Mouse (Mus musculus) testis, adult 2 months (tissue): ENCODE results near the gene Adamts3. TPM values are rescaled to one million over a fixed set of nuclear protein-coding genes. Genes with fewer than 3 reads are reported as not detected.

Source experiments
- H3K27ac ChIP-seq: fragments of 200-500 bp; 2 replicates; pipeline ENCODE4 v1.5.1; 2012; ENCODE audit warnings: low read depth, low read length; ENCODE audit not compliant: control insufficient read depth, insufficient read depth
- H3K27me3 ChIP-seq: fragments of 200-500 bp; 2 replicates; pipeline ENCODE4 v1.6.1; 2012; ENCODE audit warnings: mild to moderate bottlenecking, low read length, moderate library complexity; ENCODE audit not compliant: control insufficient read depth, insufficient read depth
- H3K36me3 ChIP-seq: fragments of 200-500 bp; 2 replicates; pipeline ENCODE4 v1.6.1; 2012; ENCODE audit warnings: mild to moderate bottlenecking, low read length; ENCODE audit not compliant: control insufficient read depth, insufficient read depth
- H3K4me1 ChIP-seq: fragments of 200-500 bp; 2 replicates; pipeline ENCODE4 v1.6.1; 2012; ENCODE audit warnings: low read length; ENCODE audit not compliant: control insufficient read depth, insufficient read depth
- H3K4me3 ChIP-seq: fragments of 200-500 bp; 2 replicates; pipeline ENCODE4 v1.5.1; 2012; ENCODE audit warnings: low read depth, mild to moderate bottlenecking, low read length, moderate library complexity, mixed read lengths; ENCODE audit not compliant: control insufficient read depth
- CTCF ChIP-seq: fragments of 200-500 bp; IDR thresholded peaks from 2 replicates; pipeline ENCODE4 v1.5.1; 2012; ENCODE audit warnings: low read depth, mild to moderate bottlenecking, inconsistent platforms, low read length, moderate library complexity; ENCODE audit not compliant: control insufficient read depth, insufficient read depth, insufficient replicate concordance
- POLR2A ChIP-seq: fragments of 200-500 bp; IDR thresholded peaks from 2 replicates; pipeline ENCODE4 v1.6.1; 2012; ENCODE audit warnings: low read depth, mild to moderate bottlenecking, inconsistent platforms, low read length, moderate library complexity; ENCODE audit not compliant: control insufficient read depth
- polyA plus RNA-seq: library from polyadenylated mRNA; depleted of rRNA; stranded (reverse); fragments of >200 nt; gene quantifications from 2 replicates; pipeline ENCODE4 v1.2.3, GENCODE M21; 2012

Adamts3 gene
- polyA plus RNA-seq, 1 experiment = 0.81 TPM

GRCm38 (mm10) chr5:89859603-89860002 is 23.5 kb downstream of the Adamts3 start:
- Histone ChIP-seq H3K36me3 (no peaks in the 10 kb centered on the region), H3K4me1 (no peaks in the 10 kb centered on the region), H3K27me3 (no peaks in the 10 kb centered on the region), H3K4me3 (no peak overlapping the region), H3K27ac (no peak overlapping the region)
- no peak for TF ChIP-seq CTCF
- no peak for TF ChIP-seq POLR2A

DNA sequence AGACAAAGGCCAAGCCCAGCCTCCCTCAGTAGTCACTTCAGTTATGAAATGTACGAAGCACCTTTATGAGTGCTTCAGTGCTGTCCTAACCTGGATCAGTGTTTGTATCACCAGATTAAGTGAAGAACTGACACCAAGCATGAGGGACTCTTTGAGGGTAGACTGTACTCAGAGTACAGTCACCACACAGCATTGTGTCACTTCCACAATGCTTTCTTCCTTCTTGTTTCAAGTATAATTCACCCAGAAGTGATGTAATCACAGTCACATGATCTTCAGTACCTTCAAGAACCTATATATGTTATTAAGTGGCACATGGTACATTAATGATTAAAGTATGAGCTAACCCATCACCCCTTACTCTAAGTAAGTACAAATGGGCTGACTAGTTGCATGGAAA is 24.3 kb downstream of the Adamts3 start:
- TF ChIP-seq POLR2A (no peak), CTCF (no peak)
- Histone ChIP-seq H3K27me3 (no peaks in the 10 kb centered on the region), H3K27ac (no peak overlapping the region), H3K4me3 (no peak overlapping the region), H3K36me3 (no peaks in the 10 kb centered on the region), H3K4me1 (no peaks in the 10 kb centered on the region)

GRCm38 (mm10) chr5:89846551-89846950 is 36.6 kb downstream of the Adamts3 start:
- H3K27ac ChIP-seq = no peak overlapping the region
- H3K4me3 ChIP-seq = no peak overlapping the region
- TF ChIP-seq POLR2A (no peak), CTCF (no peak)
- no peaks in the 10 kb centered on the region for H3K4me1 ChIP-seq
- no peaks in the 10 kb centered on the region for H3K27me3 ChIP-seq
- H3K36me3 ChIP-seq = no peaks in the 10 kb centered on the region

- Histone ChIP-seq H3K27me3 (no peaks in the 10 kb centered on the region), H3K27ac (no peak overlapping the region), H3K4me3 (no peak overlapping the region), H3K36me3 (no peaks in the 10 kb centered on the region), H3K4me1 (no peaks in the 10 kb centered on the region)
- no peak for TF ChIP-seq CTCF
- TF ChIP-seq POLR2A = no peak
Observed at GRCm38 (mm10) chr5:89844354-89844753, 38.8 kb downstream of the Adamts3 start.

DNA sequence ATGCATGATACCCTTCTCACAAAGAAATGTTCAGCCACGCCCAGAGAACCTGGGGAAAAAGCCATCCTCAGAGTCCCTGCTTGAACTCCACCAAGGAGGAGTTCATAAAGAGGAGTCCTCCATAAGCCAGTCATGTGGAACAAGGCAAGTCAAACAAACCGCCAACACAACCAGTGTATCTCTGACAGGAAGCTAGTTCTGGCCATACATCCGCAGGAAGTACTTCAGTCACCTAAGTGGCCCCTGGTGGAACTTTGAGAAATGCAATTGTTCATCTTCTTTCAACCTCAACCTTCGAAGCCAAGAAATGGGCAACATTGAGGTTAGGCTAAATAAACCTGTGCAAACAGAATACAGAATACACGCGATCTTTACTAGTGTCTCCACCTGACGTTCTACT is 39.7 kb downstream of the Adamts3 start:
- Histone ChIP-seq H3K4me1 (no peaks in the 10 kb centered on the region), H3K27ac (no peak overlapping the region), H3K36me3 (no peaks in the 10 kb centered on the region), H3K4me3 (no peak overlapping the region), H3K27me3 (no peaks in the 10 kb centered on the region)
- TF ChIP-seq POLR2A = no peak
- no peak for TF ChIP-seq CTCF

DNA sequence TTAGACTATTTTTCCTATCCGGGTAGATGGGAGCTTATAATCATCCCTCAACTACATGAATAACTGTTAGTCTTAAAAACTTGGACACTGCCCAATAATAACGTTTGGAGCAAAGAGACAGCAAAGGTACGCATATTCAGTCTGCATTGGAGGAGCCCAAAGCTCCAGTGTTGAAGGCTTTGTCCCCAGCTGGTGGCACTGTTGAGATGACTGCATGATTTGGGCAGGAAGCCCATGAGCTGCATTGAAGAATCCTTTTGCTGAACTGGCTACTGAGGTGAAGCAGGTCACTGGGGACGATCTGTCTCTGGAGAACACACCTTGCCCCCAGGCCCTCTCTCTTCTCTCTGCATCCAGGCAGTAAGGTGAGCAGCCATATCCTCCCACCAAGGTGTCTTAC is 43.5 kb downstream of the Adamts3 start:
- H3K4me1 ChIP-seq = no peaks in the 10 kb centered on the region
- no peaks in the 10 kb centered on the region for H3K36me3 ChIP-seq
- TF ChIP-seq CTCF (peak; percentile 8; the same call in 1 of the 2 replicates), POLR2A (no peak)
- H3K27ac ChIP-seq = no peak overlapping the region
- no peak overlapping the region for H3K4me3 ChIP-seq
- H3K27me3 ChIP-seq = no peaks in the 10 kb centered on the region

DNA sequence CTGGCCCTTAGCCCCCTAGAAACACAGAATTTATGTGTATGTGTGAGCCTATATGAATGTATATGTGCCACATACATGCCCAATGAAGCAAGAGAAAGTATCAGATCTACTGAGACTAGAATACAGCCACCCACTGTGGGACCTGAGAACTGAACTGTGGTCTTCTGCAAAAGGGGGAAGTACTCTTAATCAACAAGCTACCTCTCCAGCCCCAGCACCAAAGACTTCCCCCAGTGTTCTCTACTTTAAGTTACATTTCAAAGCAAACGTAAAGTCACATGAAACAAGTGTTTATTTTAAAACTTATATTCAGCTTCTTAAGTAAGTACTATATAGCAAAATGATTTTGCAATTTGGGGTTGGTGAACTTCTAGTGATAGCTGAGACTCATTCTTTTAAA is 62.0 kb downstream of the Adamts3 start:
- H3K27ac ChIP-seq = no peak overlapping the region
- TF ChIP-seq CTCF (no peak), POLR2A (no peak)
- H3K4me1 ChIP-seq = no peaks in the 10 kb centered on the region
- no peaks in the 10 kb centered on the region for H3K36me3 ChIP-seq
- H3K27me3 ChIP-seq = no peaks in the 10 kb centered on the region
- no peak overlapping the region for H3K4me3 ChIP-seq

DNA sequence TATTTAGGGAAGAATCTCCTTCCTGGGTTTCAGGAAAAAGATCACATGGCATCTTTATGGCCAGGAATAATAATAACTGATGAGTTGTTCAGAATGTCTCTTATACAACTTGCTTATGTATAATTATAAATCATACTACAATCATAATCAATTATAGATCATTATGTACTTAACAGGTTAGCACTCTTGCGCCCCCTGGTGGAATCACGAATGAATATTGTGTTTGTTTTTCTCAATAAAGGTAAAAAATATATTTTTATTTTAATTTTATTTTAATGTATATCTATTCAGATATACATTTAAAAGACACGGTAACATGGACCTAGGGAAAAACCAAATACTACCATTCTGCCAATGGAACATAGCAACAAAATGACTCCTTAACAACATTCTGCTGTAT is 63.6 kb downstream of the Adamts3 start:
- Histone ChIP-seq H3K36me3 (no peaks in the 10 kb centered on the region), H3K4me3 (no peak overlapping the region), H3K27me3 (no peaks in the 10 kb centered on the region), H3K4me1 (no peaks in the 10 kb centered on the region), H3K27ac (no peak overlapping the region)
- TF ChIP-seq CTCF (no peak), POLR2A (no peak)
